Mouse (Mus musculus) forebrain, postnatal 0 days (tissue): ENCODE data around the gene Hyou1. TPM values are rescaled to one million over a fixed set of nuclear protein-coding genes. Genes with fewer than 3 reads are reported as not detected.
A peak's percentile ranks its signal among the peaks of the same experiment; 100 is the strongest.
"Not testable (repeated sequence)": the region's sequence is repeated elsewhere in the genome, so short reads cannot be mapped to it uniquely, and the experiment has no call there.

Experiments used
- ATAC-seq: fragments of 200-750 bp; cut with Nextera tagmentation; 2 replicates; pipeline ENCODE4 v1.8.0; 2017; ENCODE audit warnings: mild to moderate bottlenecking, moderate library complexity
- DNase-seq: peaks from one replicate; pipeline ENCODE4 v3.0.0-alpha.2; 2015
- H3K27ac ChIP-seq: fragments of 300-500 bp; sonication (generic); 2 replicates; pipeline ENCODE4 v1.5.1; 2014; ENCODE audit warnings: low read depth, mild to moderate bottlenecking, antibody characterized with exemption, low read length, moderate library complexity, mixed read lengths
- H3K27me3 ChIP-seq: fragments of 300-500 bp; sonication (generic); 2 replicates; pipeline ENCODE4 v1.6.1; 2014; ENCODE audit warnings: mild to moderate bottlenecking, low read length, mixed read lengths; ENCODE audit not compliant: insufficient read depth
- H3K36me3 ChIP-seq: fragments of 300-500 bp; sonication (generic); 2 replicates; pipeline ENCODE4 v1.6.1; 2014; ENCODE audit warnings: mild to moderate bottlenecking, moderate library complexity; ENCODE audit not compliant: insufficient read depth
- H3K4me1 ChIP-seq: fragments of 300-500 bp; sonication (generic); 2 replicates; pipeline ENCODE4 v1.6.1; 2014; ENCODE audit warnings: antibody characterized with exemption; ENCODE audit not compliant: insufficient read depth
- H3K4me2 ChIP-seq: fragments of 300-500 bp; sonication (generic); 2 replicates; pipeline ENCODE4 v1.6.1; 2014; ENCODE audit warnings: low read depth, mild to moderate bottlenecking, moderate library complexity
- H3K4me3 ChIP-seq: fragments of 300-500 bp; sonication (generic); 2 replicates; pipeline ENCODE4 v1.5.1; 2014; ENCODE audit warnings: low read depth, low read length, mixed read lengths
- H3K9ac ChIP-seq: fragments of 300-500 bp; sonication (generic); 2 replicates; pipeline ENCODE4 v1.6.1; 2014; ENCODE audit warnings: mild to moderate bottlenecking
- H3K9me3 ChIP-seq: fragments of 300-500 bp; sonication (generic); 2 replicates; pipeline ENCODE4 v1.6.1; 2016; ENCODE audit warnings: low read length
- CTCF ChIP-seq: sonication (generic); IDR thresholded peaks from 2 replicates; pipeline ENCODE4 v1.5.1; 2016; ENCODE audit warnings: antibody characterized with exemption, control low read depth, low read depth
- WGBS: fragments of 180-500 bp; shearing (Covaris S2); extraction: QIAGEN DNeasy Blood & Tissue Kit; methylation state at CpG from one replicate; pipeline ENCODE4 v1.1.7; 2014; 5-methylcytosine and 5-hydroxymethylcytosine counted together
- polyA plus RNA-seq: library from polyadenylated mRNA; unstranded; fragments of >200 nt; fragmentation: Nextera tagmentation; extraction: Ambion mirVana; gene quantifications from 2 replicates; pipeline ENCODE4 v1.2.1, GENCODE M21; 2015
- total RNA-seq: library from RNA; depleted of rRNA; stranded (reverse); fragments of >200 nt; gene quantifications from 2 replicates; pipeline ENCODE4 v1.2.3, GENCODE M21; 2014; rRNA removed

Hyou1 gene
- 51.8 and 59.0 TPM in 2 replicates for total RNA-seq
- 14.0 and 17.4 TPM in 2 replicates for polyA plus RNA-seq

GRCm38 (mm10) chr9:44379054-44379834 is at the start of gene Hyou1:
Gene Hyou1, plus strand, starts transcription at chr9:44379490.
- TF ChIP-seq CTCF, result peak; percentile 66
- H3K4me3 ChIP-seq, result peak within 1 kb of the TSS; percentile 78
- H3K27me3 ChIP-seq, result no peaks in the 10 kb centered on the region
- 2% methylated on average over 83 of the region's 83 CpGs for WGBS
- H3K4me2 ChIP-seq, result peak within 1 kb of the TSS; percentile 94
- H3K9ac ChIP-seq, result peak within 1 kb of the TSS; percentile 84
- H3K4me1 ChIP-seq, result peaks cover 6% of the 10 kb centered on the region
- no peaks in the 10 kb centered on the region for H3K9me3 ChIP-seq
- ATAC-seq (peak; percentile 99), DNase-seq (peak; percentile 99)
- H3K27ac ChIP-seq, result peak within 1 kb of the TSS; percentile 86
- peaks cover 32% of the 10 kb centered on the region for H3K36me3 ChIP-seq

GRCm38 (mm10) chr9:44330736-44331135 is 48.6 kb upstream of the Hyou1 start:
- Histone ChIP-seq H3K27me3 (no peaks in the 10 kb centered on the region), H3K4me2 (no peak overlapping the region), H3K9me3 (no peaks in the 10 kb centered on the region), H3K9ac (no peak overlapping the region), H3K27ac (no peak overlapping the region), H3K4me3 (no peak overlapping the region), H3K36me3 (peaks cover 36% of the 10 kb centered on the region), H3K4me1 (0 out of 2 replicates have a peak, but pooled peaks cover 10% of the 10 kb centered on the region)
- no peak for DNase-seq
- no peak for TF ChIP-seq CTCF
- WGBS, result 96% methylated on average over 6 of the region's 6 CpGs
- ATAC-seq, result no peak

- Histone ChIP-seq H3K27me3 (no peaks in the 10 kb centered on the region), H3K27ac (no peak overlapping the region), H3K9ac (no peak overlapping the region), H3K4me1 (peaks cover 6% of the 10 kb centered on the region; the same call in 1 of the 2 replicates), H3K9me3 (no peaks in the 10 kb centered on the region), H3K4me2 (no peak overlapping the region), H3K4me3 (no peak overlapping the region), H3K36me3 (peaks cover 36% of the 10 kb centered on the region)
- ATAC-seq (no peak), DNase-seq (no peak)
- TF ChIP-seq CTCF, result no peak
- WGBS, result 93% methylated on average over 13 of the region's 13 CpGs
These were observed 46.2 kb upstream of the Hyou1 start for GRCm38 (mm10) chr9:44332918-44333638.

GRCm38 (mm10) chr9:44334396-44335330 is 44.6 kb upstream of the Hyou1 start, which contains the start of gene H2afx:
Gene H2afx, plus strand, starts transcription at chr9:44334694.
- no peaks in the 10 kb centered on the region for H3K27me3 ChIP-seq
- ATAC-seq, result peak; percentile 97
- H3K4me1 ChIP-seq, result peaks cover 6% of the 10 kb centered on the region; the same call in 1 of the 2 replicates
- no peaks in the 10 kb centered on the region for H3K9me3 ChIP-seq
- H3K36me3 ChIP-seq, result peaks cover 29% of the 10 kb centered on the region
- H3K4me2 ChIP-seq, result peak within 1 kb of the TSS; percentile 66
- peak within 1 kb of the TSS; percentile 85 for H3K27ac ChIP-seq
- DNase-seq, result peak; percentile 99
- H3K9ac ChIP-seq, result peak within 1 kb of the TSS; percentile 78
- peak within 1 kb of the TSS; percentile 73 for H3K4me3 ChIP-seq
- peak; percentile 68 for TF ChIP-seq CTCF
- WGBS, result 1% methylated on average over 91 of the region's 91 CpGs

GRCm38 (mm10) chr9:44335331-44336092 is 43.8 kb upstream of the Hyou1 start:
- peak overlapping the region; percentile 73 for H3K4me3 ChIP-seq
- TF ChIP-seq CTCF, result no peak
- ATAC-seq (no peak; the same call in 1 of the 2 replicates), DNase-seq (peak; percentile 21)
- H3K9ac ChIP-seq, result peak overlapping the region; percentile 78
- H3K27me3 ChIP-seq, result no peaks in the 10 kb centered on the region
- peaks cover 23% of the 10 kb centered on the region for H3K36me3 ChIP-seq
- 3% methylated on average over 48 of the region's 50 CpGs for WGBS
- H3K4me2 ChIP-seq, result peak overlapping the region; percentile 66
- H3K9me3 ChIP-seq, result no peaks in the 10 kb centered on the region
- H3K27ac ChIP-seq, result peak overlapping the region; percentile 85
- H3K4me1 ChIP-seq, result peaks cover 6% of the 10 kb centered on the region; the same call in 1 of the 2 replicates

GRCm38 (mm10) chr9:44336093-44336406 is 43.2 kb upstream of the Hyou1 start:
- ATAC-seq (no peak), DNase-seq (no peak)
- Histone ChIP-seq H3K4me3 (peak overlapping the region; percentile 73), H3K36me3 (peaks cover 19% of the 10 kb centered on the region), H3K27me3 (no peaks in the 10 kb centered on the region), H3K9ac (peak overlapping the region; percentile 78), H3K4me1 (peaks cover 6% of the 10 kb centered on the region; the same call in 1 of the 2 replicates), H3K27ac (no peak overlapping the region), H3K4me2 (peak overlapping the region; percentile 66), H3K9me3 (no peaks in the 10 kb centered on the region)
- TF ChIP-seq CTCF, result no peak
- under 1% methylated on average over 5 of the region's 5 CpGs for WGBS

GRCm38 (mm10) chr9:44336513-44336912 is 42.8 kb upstream of the Hyou1 start:
- H3K27me3 ChIP-seq, H3K4me1 ChIP-seq, ATAC-seq, DNase-seq, H3K27ac ChIP-seq, H3K9me3 ChIP-seq: not testable (repeated sequence)
- 24% methylated on average over 4 of the region's 4 CpGs for WGBS
- Histone ChIP-seq H3K4me2 (peak overlapping the region; percentile 66), H3K36me3 (peaks cover 19% of the 10 kb centered on the region), H3K4me3 (0 out of 2 replicates have a peak overlapping the region, but pooled peaks have one; percentile 3), H3K9ac (peak overlapping the region; percentile 18; the same call in 1 of the 2 replicates)
